Mouse (Mus musculus): ENCODE results near the gene Itm2c. TPM values are rescaled to one million over a fixed set of nuclear protein-coding genes. Genes with fewer than 3 reads are reported as not detected.

Gene Itm2c
- 559 and 779 TPM in 2 replicates for polyA plus RNA-seq (2015; fragmentation: Nextera tagmentation; extraction: Ambion mirVana)

GRCm38 (mm10) chr1:85894231-85894747 is at the start of gene Itm2c:
TSS of gene Itm2c (plus strand) at chr1:85894281.

GRCm38 (mm10) chr1:85928057-85928687 is 34.1 kb downstream of the Itm2c start, which contains the start of gene 4933407L21Rik:
TSS of gene 4933407L21Rik (plus strand) at chr1:85928483.

Other genes with a start within 250 kb of the Itm2c start
- gene Sp100, start 244.3 kb upstream of the Itm2c start, polyA plus RNA-seq (2015; fragmentation: Nextera tagmentation; extraction: Ambion mirVana) = 13.1 and 16.8 TPM in 2 replicates
- 0.63 and 1.2 TPM in 2 replicates for gene A630001G21Rik, start 115.6 kb upstream of the Itm2c start, polyA plus RNA-seq (2015; fragmentation: Nextera tagmentation; extraction: Ambion mirVana)
- 28.0 and 30.9 TPM in 2 replicates for gene Cab39, start 100.8 kb upstream of the Itm2c start, polyA plus RNA-seq (2015; fragmentation: Nextera tagmentation; extraction: Ambion mirVana)
- gene 4933407L21Rik, start 34.2 kb downstream of the Itm2c start, polyA plus RNA-seq (2015; fragmentation: Nextera tagmentation; extraction: Ambion mirVana) = 0.25 and 0.95 TPM in 2 replicates
- 0.27 and 0.88 TPM in 2 replicates for gene Gpr55, start 66.7 kb downstream of the Itm2c start, polyA plus RNA-seq (2015; fragmentation: Nextera tagmentation; extraction: Ambion mirVana)
- gene Spata3, start 122.5 kb downstream of the Itm2c start, polyA plus RNA-seq (2015; fragmentation: Nextera tagmentation; extraction: Ambion mirVana) = not detected in 2 replicates
- 1.0 and 1.1 TPM in 2 replicates for gene 2810459M11Rik, start 151.6 kb downstream of the Itm2c start, polyA plus RNA-seq (2015; fragmentation: Nextera tagmentation; extraction: Ambion mirVana)
- gene Psmd1, start 170.1 kb downstream of the Itm2c start, polyA plus RNA-seq (2015; fragmentation: Nextera tagmentation; extraction: Ambion mirVana) = 76.6 and 105 TPM in 2 replicates
- gene Htr2b, start 217.7 kb downstream of the Itm2c start, polyA plus RNA-seq (2015; fragmentation: Nextera tagmentation; extraction: Ambion mirVana) = 0.48 and 0.93 TPM in 2 replicates
- not detected in 2 replicates for gene Gm21972, start 239.4 kb downstream of the Itm2c start, polyA plus RNA-seq (2015; fragmentation: Nextera tagmentation; extraction: Ambion mirVana)

Measured in adrenal gland, postnatal 0 days (tissue).